In the genomic region with DNA sequence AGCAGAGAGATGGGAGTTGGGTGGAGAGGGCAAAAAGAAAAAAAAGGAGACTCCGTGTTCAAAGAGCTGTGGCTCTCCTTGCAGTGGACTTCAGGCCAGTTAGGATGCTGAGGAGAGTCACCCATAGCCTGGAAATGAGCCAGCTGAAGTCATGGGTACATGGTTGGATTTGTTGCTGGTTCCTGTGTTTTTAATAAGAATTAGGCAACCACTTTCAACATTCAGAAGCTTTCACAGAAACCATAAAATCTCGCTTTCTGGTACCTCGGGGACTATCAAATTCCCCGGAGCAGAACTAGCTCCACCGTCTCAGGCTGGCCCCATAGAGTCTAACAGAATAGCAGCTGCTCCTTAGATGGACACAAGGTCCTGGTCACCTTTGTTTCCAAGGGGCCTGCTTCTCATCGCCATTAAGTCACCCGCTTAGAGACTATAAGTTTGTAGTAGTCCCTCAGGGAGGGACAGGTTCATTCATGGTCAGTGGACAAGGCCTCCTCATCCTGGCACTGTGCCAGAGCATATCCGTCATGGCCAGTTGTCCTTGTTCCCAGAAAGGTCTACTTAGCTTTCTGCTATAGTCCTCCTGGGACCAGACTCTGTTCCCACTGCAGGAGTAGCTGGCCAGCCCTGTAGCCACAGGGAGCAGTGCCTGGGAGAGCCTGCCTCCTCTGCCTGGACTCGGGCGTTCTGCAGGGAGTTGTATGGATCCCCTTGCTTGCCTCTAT, we compare ENCODE assay signal across 10 mouse cellular contexts.
DNase-seq lines count a peak whose midpoint lies in the region; ATAC-seq lines count a peak whose summit lies in the region.
"Had no signal": no experiment of that assay in that cellular context is flagged by ENCODE, and none has a peak within 500 bp of the region (broad histone marks: within the 10 kb centered on the region; RNA-seq: fewer than 3 reads in every experiment).

No protein-coding gene starts in this region.

- ATAC-seq in heart, embryonic 12.5 days (ENCODE audit: insufficient number of reproducible peaks, low FRiP score): no peak
- peak; percentile 20; the same call in 1 of the 2 replicates for ATAC-seq in kidney, embryonic 14.5 days (ENCODE audit: low FRiP score, low TSS enrichment)
- no peak for ATAC-seq in midbrain, embryonic 15.5 days (replicated peaks)
- ATAC-seq in forebrain, embryonic 13.5 days: no peak

- peaks cover 11% of the 10 kb centered on the region; the same call in 1 of the 2 replicates for H3K36me3 ChIP-seq in heart, embryonic 12.5 days
- H3K36me3 ChIP-seq in kidney, embryonic 14.5 days (ENCODE audit: control insufficient read depth, insufficient read depth, low read length): no peaks in the 10 kb centered on the region
- no peaks in the 10 kb centered on the region for H3K36me3 ChIP-seq in midbrain, embryonic 15.5 days (replicated peaks)
- H3K36me3 ChIP-seq in forebrain, embryonic 13.5 days (ENCODE audit: poor library complexity, severe bottlenecking): no peaks in the 10 kb centered on the region
- H3K36me3 ChIP-seq: liver, embryonic 15.5 days had no signal

- H3K4me3 ChIP-seq in heart, embryonic 12.5 days: no peak overlapping the region
- H3K4me3 ChIP-seq in kidney, embryonic 14.5 days (ENCODE audit: low read length): no peak overlapping the region
- no peak overlapping the region for H3K4me3 ChIP-seq in midbrain, embryonic 15.5 days
- no peak overlapping the region for H3K4me3 ChIP-seq in forebrain, embryonic 13.5 days
- H3K4me3 ChIP-seq: liver, embryonic 15.5 days had no signal

- no peak overlapping the region for H3K4me2 ChIP-seq in heart, embryonic 12.5 days
- no peak overlapping the region for H3K4me2 ChIP-seq in kidney, embryonic 14.5 days (replicated peaks; ENCODE audit: low read depth, low read length)
- H3K4me2 ChIP-seq in midbrain, embryonic 15.5 days: no peak overlapping the region
- no peak overlapping the region for H3K4me2 ChIP-seq in forebrain, embryonic 13.5 days
- H3K4me2 ChIP-seq: liver, embryonic 15.5 days had no signal

- no peaks in the 10 kb centered on the region for H3K27me3 ChIP-seq in heart, embryonic 12.5 days (replicated peaks)
- H3K27me3 ChIP-seq in kidney, embryonic 14.5 days (ENCODE audit: control insufficient read depth, insufficient read depth, low read length): no peaks in the 10 kb centered on the region
- H3K27me3 ChIP-seq in midbrain, embryonic 15.5 days (replicated peaks): no peaks in the 10 kb centered on the region
- peaks cover 9% of the 10 kb centered on the region; the same call in 1 of the 2 replicates for H3K27me3 ChIP-seq in forebrain, embryonic 13.5 days
- H3K27me3 ChIP-seq: liver, embryonic 15.5 days had no signal

- 77% methylated on average over 10 of the region's 10 CpGs for WGBS in heart, embryonic 12.5 days
- WGBS in kidney, embryonic 14.5 days: 58% methylated on average over 10 of the region's 10 CpGs
- WGBS in midbrain, embryonic 15.5 days: 88% methylated on average over 10 of the region's 10 CpGs
- WGBS in forebrain, embryonic 13.5 days: 90% methylated on average over 10 of the region's 10 CpGs

- H3K27ac ChIP-seq in heart, embryonic 12.5 days (ENCODE audit: poor library complexity, severe bottlenecking): no peak overlapping the region
- no peak overlapping the region for H3K27ac ChIP-seq in kidney, embryonic 14.5 days (ENCODE audit: low read depth, low read length)
- H3K27ac ChIP-seq in midbrain, embryonic 15.5 days: no peak overlapping the region
- H3K27ac ChIP-seq in forebrain, embryonic 13.5 days: no peak overlapping the region
- H3K27ac ChIP-seq: liver, embryonic 15.5 days had no signal

- H3K9ac ChIP-seq in heart, embryonic 12.5 days: no peak overlapping the region
- H3K9ac ChIP-seq in kidney, embryonic 14.5 days (ENCODE audit: low read depth, low read length): no peak overlapping the region
- H3K9ac ChIP-seq in midbrain, embryonic 15.5 days: no peak overlapping the region
- no peak overlapping the region for H3K9ac ChIP-seq in forebrain, embryonic 13.5 days
- H3K9ac ChIP-seq: liver, embryonic 15.5 days had no signal

- DNase-seq in heart, adult 11 months: peak; percentile 97
- DNase-seq in adipocyte (ENCODE audit: low spot score): peak; percentile 78
- peak; percentile 22 to 31 for DNase-seq in gastrocnemius, adult 8-10 months (ENCODE audit: low spot score in 2 of 2)
- DNase-seq in natural killer cell, adult 2 months (ENCODE audit: low spot score in 2 of 2): no peak
- DNase-seq: midbrain, embryonic 14.5 days had no signal

- peaks cover 30% of the 10 kb centered on the region for H3K4me1 ChIP-seq in heart, embryonic 12.5 days (replicated peaks)
- no peaks in the 10 kb centered on the region for H3K4me1 ChIP-seq in kidney, embryonic 14.5 days (ENCODE audit: control insufficient read depth, insufficient read depth, low read length)
- H3K4me1 ChIP-seq in midbrain, embryonic 15.5 days: no peaks in the 10 kb centered on the region
- H3K4me1 ChIP-seq in forebrain, embryonic 13.5 days: 0 out of 2 replicates have a peak, but pooled peaks cover 3% of the 10 kb centered on the region
- H3K4me1 ChIP-seq: liver, embryonic 15.5 days had no signal

- H3K9me3 ChIP-seq in heart, embryonic 12.5 days (replicated peaks): peaks cover 4% of the 10 kb centered on the region; the same call in 1 of the 2 replicates
- no peaks in the 10 kb centered on the region for H3K9me3 ChIP-seq in kidney, embryonic 14.5 days (ENCODE audit: control insufficient read depth, low read length)
- H3K9me3 ChIP-seq in midbrain, embryonic 15.5 days: no peaks in the 10 kb centered on the region
- H3K9me3 ChIP-seq in forebrain, embryonic 13.5 days (replicated peaks): no peaks in the 10 kb centered on the region
- H3K9me3 ChIP-seq: liver, embryonic 15.5 days had no signal

Comparison
In these comparisons a context has a peak if more than half of its experiments do, and no peak if none do; other contexts are left out.
1. DNase-seq: peak in heart, adult 11 months (single experiment), adipocyte (single experiment) and gastrocnemius, adult 8-10 months (2 of 2); none in natural killer cell, adult 2 months (0 of 2).